Mouse (Mus musculus): Measurements from ENCODE around the gene Defb45.

Gene Defb45

DNA sequence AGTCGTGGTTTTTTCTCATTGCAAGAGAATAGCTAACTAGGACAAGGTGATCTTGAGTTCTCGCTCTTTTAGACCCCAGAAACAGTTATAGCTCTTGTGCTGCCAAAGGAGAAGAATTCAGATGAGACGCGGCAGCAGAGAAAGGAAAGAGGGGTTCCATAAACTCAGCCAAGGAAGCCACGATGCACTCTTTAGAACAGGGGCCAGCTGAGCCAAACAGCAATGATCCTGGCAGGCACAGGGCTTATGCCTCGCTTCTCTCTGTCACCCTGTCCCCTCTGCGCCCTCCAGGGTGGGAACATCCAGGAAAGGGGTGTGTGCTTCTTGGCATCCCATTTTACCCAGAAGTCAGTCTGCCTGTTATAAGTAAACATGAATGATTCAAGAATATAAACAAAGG is at the start of gene Defb45:
Gene Defb45 (minus strand): TSS at position 101 of the 400 bp plus-strand sequence.
- no peak for DNase-seq (ENCODE audit: low spot score)

DNA sequence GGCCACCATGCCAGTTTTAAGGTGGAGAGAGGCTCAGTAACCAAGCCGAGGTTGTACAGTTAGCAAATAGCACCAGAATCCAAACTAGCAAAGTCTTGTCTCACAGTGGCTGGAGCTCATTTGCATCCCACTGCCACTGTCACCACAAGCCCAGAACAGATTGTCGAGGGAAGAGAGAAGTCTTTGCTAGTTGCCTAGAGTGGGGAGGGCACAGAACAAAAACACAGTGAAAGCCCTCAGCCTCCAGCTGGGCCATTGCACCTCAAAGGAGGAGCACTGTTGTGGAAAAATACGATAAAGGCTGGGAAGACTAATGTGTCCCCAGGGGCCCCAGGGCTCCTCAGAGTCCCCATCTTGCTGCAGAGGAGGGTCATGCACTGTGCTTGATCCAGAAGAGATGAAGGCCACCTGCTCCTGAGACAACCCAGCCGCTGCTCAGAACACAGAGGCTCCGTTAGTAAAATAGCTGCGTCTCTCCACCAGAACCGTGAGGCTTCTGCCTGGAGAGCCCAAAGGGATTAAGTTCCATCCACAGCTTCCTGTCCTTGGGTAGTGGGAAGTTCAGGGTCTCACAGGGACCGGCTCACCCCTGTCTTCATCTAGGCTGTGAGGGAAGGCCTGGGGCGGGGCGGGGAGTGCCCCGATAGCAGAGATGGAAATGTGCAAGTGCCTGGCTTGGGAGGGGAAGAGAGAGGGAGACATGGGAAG is 40.4 kb upstream of the Defb45 start:
- DNase-seq (ENCODE audit: low spot score) = peak; percentile 33

DNA sequence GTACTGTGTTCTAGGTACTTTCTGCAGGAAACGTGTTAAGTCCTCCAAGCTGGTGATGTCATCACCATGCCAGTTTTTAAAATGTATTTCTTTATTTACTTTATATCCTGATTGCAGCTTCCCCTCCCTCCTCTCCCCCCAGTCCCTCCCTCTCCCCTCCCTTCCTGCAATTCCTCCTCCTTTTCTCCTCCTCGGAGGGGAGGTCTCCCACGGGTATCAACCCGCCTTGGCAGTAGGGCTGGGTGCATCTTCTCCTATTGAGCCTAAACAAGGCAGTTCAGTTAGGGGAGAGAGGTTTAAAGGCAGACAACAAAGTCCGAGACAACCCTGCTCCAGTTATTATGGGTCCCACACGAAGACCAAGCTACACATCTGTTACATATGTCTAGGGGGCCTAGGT is 39.7 kb upstream of the Defb45 start:
- DNase-seq (ENCODE audit: low spot score) = no peak

DNA sequence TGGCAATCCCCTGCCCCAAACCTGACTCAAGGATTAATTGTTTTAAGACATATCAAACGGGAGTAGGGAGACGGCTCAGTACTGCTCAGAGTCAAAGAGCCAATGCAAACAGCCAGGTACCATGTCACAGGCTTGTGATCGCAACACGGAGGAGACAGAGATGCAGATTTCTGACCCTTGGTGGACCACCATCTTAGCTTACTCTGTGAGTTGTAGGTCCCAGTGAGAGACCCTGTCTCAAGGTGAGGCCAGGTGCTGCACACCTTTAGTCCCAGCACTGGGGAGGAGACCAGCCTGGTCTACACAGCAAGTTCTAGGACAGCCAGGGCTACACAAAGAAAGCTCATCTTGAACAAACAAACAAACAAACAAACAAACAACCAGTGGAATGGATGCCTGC is 38.2 kb upstream of the Defb45 start:
- no peak for DNase-seq (ENCODE audit: low spot score)

DNA sequence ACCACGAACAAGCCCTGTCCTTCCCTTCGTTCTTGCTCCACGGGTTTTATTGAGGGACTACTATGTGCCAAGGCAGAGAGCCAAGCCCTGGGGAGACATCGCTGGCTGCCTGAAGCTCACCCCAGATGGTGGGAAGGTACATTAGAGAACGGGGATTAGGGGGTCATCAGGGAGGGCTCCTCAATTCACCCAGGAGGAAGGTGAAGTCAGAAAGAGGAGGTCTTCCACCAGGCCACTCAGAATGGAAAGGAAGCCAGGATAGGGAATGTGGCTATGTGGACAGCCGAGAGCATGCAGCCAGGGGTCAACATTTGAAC is 37.8 kb upstream of the Defb45 start:
- no peak for DNase-seq (ENCODE audit: low spot score)

DNA sequence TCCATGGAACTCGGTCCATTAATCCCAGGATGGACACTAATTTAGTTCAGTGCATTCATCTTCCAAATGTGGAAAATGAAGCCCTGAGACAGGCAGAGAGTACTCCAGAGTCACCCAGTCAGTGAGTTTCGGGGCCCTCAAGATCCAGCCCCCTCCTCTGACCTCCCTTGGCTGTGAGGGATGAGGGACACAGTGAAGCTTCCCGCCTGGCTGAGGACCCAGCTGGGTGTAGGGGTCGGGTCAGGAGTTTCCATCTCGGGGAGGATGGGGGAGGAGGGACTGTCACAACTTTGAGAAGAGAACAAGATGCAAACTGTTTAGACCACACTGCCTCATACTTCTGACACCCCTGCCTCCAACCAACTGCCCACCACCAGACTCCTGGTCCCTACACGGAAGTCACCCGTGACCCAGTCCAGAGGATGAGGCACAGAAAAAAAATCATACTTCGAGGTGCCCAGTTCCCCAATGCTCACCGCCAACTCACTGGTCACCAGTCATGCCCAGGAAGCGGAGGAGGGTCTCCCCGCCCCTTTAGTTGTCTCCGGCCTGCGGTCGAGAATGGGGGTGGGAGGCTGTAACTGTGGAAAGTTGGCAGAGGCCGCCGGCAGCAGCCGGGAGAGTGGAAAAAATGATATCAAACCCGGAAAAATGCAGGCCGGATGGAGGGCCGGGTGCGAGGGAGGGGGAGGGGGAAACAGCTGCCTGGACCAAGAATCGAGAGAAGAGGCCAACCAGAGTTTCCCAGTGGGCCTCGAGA is 37.2 kb upstream of the Defb45 start:
- no peak for DNase-seq (ENCODE audit: low spot score)

DNA sequence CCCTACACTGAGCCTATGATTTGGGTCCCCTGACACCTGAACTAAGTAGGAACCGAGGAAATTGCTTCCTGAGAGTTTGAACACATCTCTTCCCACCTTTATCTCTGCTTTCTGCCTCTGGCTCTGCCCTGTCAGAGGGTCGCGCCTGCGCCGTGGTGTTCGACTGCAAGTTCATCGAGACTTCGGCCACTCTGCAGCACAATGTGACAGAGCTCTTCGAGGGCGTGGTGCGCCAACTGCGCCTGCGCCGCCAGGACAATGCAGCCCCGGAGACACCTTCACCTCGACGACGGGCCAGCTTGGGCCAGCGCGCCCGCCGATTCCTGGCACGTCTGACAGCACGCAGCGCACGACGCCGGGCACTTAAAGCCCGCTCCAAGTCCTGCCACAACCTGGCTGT is 35.1 kb upstream of the Defb45 start:
- no peak for DNase-seq (ENCODE audit: low spot score)

DNA sequence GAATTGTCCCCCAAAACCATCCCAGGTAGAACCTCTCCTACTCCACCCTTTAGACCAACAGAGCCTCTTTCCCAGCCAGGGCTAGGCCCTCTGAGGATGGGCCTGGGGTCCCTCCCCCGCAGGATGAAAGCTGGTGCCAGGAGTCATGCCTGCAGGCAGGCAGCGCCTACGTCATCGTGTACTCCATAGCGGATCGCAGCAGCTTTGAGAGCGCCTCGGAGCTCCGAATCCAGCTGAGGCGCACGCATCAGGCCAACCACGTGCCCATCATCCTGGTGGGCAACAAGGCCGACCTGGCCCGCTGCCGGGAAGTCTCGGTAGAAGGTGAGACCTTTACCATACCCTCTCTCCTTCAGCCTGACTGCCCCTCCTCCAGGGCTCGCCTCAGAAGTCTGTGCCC is 34.1 kb upstream of the Defb45 start:
- peak; percentile 57 for DNase-seq (ENCODE audit: low spot score)

DNA sequence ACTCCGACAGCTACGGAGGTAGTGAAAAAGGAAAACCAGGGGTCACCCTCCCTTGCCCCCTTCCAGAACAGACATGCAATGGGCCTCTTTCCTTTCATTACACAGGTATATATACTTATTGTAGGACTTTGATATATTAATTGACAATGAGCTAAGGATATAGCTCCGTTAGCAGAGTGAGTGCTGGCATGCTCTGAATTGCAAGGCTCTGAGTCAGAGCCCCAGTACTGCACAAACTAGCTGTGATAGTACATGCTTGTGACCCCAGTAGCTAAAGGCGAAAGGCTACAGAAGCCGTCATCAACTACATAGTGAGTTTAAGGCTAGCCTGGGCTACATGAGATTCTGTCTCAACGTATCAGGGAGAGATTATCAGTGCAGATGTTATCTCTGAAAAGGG is 30.7 kb upstream of the Defb45 start:
- DNase-seq (ENCODE audit: low spot score) = no peak

DNA sequence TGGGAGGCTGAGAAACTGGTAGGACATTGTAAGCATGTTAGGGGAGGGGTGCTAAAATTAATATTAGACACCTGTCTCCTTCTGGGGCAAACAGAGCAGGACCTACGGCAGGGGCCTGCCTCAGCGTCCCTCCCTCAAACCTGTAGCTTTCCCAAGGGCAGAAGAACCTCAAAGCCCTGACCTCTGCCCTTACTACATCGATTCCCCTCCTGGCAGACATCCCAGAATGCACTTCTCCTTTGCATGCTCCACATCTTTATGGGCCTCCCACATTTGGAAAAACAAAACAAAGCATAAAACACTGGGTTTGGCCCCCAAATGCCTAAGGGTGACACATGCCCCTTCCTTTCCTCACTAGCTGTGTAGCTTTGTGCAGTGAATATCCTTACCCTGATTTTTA is 30.0 kb upstream of the Defb45 start:
- no peak for DNase-seq (ENCODE audit: low spot score)

DNA sequence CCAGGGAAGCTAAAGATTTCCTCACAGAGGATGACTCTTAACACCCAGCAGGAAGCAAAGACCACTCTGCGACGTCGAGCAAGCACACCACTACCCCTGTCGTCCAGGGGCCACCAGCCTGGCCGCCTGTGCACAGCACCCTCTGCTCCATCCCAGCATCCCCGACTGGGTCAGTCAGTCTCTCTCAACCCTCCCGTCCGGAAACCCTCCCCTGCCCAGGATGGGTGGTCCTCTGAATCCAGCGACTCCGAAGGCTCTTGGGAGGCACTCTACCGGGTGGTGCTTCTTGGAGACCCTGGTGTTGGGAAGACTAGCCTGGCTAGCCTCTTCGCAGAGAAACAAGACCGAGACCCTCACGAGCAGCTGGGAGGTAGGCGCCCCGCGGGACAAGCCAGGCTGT is 28.9 kb upstream of the Defb45 start:
- DNase-seq (ENCODE audit: low spot score) = no peak

DNA sequence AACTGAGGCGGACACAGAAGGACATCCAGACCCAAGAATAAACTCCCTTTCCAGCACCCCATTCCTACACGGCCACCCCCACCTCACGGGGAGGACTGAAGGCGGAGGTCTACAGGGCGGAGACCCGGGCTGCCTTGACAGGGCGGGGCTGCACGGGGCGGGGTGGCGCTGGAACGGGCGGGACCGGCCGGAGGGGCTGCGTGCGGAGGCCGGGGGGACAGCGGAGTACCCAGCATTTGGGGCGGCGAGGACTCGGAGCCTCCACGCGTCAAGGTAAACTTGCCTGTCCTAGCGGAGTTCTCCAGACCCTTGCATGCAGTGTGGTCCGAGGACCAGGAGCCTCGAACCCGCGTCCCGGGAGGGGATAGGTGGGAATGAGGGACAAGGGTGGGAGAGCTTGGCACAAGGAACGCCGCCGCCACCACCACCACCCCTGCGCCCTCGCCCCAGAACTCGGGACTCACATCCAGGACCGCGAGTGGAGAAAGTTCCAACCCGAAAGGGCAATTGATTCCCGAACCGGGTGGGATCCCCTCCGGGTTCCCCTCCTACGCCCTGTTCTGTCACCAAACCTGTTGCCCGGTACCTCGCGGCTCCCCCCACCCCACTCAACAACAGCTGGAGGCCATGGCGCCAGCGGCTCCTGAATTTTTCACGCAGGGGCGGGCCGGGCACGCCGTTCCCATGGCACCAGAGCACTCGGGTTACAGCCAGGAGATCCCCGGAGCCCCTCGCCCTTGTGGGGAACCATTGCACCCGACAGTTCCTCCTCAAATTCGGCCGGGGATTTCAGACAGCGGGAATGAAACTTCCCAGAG is 27.8 kb upstream of the Defb45 start, which contains the start of gene Rem1:
Gene Rem1 (plus strand): TSS at position 178 of the 818 bp plus-strand sequence.
- DNase-seq (ENCODE audit: low spot score) = peak; percentile 44

DNA sequence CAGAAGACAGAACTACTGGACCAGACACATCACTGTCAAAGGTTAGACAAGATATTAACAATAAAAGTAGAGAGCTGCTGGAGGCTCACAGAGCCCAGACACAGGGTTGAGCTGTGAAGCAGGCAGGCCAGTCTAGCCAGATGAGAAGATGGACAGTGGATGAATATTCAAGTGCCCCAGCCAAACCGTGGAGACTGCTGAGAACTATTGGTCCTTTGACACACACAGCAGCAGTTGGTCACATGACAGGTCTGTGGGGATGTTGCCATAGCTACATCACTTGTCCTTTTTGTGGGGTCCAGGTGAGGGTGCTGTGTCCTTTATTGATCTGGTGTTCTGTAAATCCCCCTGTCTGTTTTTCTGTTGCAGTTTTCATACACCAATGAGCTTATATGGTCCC is 26.1 kb upstream of the Defb45 start:
- no peak for DNase-seq (ENCODE audit: low spot score)

DNA sequence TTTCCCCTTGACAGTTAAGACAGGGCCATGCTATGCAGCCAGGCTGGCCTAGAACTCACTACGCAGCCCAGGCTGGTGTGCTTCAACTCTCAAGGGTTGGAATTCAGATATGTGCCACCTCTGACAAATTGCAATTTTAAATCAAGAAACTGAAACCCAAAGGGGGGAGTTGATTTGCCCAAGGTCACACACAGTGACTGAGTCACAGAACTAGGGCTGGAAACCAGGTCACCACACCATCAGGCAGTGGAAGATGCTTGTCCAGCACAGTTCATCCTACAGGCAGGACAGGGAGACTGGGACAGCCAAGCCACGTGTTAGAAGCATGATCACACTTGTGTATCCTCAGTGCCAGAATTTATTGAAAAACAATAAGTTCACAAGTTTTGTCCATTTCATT is 25.4 kb upstream of the Defb45 start:
- no peak for DNase-seq (ENCODE audit: low spot score)

DNA sequence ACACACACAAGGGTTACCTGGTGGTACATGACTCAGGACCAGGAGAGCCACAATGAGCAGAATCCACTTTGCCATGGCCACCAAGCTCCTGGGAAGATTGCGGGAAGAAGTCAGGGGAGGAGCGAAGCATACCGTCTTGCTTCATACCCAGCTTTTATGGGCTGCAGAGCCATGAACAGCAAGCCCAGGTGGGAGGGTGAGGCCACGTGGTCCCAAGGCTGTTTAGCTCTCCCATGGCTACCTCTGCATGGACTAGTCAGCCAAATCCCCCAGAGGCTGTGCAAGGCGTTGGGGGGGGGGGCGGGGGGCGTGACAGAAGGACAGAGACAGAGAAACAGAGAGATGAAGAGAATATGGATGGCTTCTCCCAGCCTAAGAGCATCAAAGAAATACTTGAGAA is 23.8 kb upstream of the Defb45 start, which contains the start of gene Defb25:
Gene Defb25 (minus strand): TSS at position 101 of the 400 bp plus-strand sequence.
- no peak for DNase-seq (ENCODE audit: low spot score)

DNA sequence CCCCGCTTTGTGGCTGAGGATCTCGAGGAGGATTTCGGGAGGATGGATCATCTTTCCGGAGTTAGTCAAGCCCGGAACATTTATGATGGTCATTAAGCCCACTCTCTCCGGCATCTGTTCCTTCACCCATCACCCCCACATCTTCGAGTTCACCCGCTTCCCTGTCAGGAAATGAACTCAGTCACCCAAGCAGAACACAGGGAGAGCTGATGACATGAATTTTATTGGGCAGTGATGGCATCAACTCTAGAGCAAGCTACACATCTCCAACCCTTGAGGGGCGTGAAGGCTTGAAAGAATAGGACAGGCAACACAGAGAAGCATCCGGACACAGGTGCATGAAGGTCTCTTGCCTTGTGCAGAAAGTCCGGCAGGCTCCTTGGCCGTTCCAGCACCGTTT is 23.0 kb upstream of the Defb45 start:
- DNase-seq (ENCODE audit: low spot score) = no peak

DNA sequence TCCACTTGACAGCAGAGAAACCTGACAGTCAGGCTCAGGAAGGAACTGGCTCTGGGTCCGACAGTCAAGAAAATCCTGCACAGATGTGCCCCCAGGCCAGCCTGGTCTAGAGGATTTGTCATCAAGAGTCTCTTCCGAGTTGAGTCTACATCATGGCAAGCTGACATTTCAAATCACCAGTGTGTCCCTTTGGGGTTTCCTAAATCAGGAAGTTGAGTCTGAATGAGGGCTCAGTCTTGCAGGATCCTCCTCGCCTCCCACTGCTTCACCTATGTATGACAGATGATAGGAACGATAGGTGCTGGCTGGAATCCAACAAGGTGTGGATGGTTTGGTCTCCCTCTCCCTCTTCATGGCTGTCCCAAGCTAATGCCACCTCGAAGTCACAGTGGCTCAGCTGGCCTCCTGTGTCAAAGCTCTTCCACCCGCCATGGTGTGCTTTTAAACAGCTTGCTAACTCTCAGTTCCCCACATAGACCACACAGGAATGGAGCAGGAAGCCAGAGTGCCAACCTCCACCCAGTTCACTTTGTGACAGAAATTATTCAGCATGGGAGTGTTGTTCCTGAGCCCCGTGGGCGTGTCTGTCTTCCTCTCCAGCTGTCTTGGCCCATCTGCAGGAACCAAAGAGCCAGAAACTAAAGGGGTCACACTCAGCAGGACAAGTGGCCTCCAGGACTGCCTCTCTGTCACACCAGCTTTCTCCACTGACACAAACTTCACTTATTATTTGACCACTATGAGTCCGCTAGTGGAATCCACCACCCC is 21.4 kb upstream of the Defb45 start:
- no peak for DNase-seq (ENCODE audit: low spot score)

DNA sequence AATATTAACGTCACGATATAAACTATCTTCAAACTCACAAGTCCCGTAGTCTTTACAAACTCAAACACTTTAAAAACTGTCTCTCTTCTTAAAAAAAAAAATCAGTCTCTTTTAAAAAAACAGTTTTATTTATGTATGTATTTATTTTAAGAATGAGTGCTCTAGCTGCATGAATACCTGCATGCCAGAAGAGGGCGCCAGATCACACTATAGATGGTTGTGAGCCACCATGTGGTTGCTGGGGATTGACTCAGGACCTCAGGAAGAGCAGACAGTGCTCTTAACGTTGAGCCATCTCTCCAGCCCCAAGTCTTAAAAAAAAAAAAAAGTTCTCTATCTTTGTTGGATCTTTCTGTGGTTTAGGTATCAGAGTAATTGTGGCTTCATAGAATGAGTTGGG is 18.2 kb upstream of the Defb45 start:
- peak; percentile 24 for DNase-seq (ENCODE audit: low spot score)

DNA sequence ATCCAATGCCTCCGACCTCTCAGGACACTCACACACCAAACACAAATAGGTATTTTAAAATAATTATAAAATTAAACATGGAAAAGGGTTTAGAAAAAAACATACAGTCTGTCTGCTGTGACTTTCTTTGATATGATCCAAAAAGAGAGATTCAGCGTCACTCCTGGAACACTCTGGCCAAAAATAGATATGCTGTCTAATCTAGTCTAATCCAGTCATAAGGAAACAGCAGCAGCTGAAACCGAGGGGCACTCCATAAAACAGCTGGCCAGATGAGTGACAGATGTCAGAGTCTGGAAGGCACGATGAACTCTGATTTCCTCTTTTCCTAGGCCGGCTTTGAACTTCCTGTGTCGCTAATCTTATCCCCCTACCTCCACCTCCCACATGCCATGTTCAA is 17.3 kb upstream of the Defb45 start:
- DNase-seq (ENCODE audit: low spot score) = no peak

DNA sequence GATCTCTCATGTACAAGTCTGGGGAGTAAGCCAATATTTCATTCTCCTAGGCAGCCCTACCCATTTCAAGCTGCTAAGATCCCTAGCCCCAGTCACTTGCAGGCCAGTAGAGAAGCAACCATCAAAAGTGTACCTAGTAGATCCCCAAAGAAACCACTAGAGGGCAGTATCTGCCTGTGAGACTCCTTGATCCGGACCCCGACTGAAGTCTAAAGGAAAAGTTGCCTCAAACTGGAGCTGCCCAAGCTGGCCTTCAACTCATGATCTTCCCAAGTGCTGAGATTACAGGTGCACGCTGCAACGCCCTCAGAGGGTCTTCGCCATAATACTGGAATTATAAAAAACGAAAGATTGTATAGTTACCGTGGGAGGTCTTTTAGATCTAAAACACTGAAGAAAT is 16.4 kb upstream of the Defb45 start:
- peak; percentile 80 for DNase-seq (ENCODE audit: low spot score)

DNA sequence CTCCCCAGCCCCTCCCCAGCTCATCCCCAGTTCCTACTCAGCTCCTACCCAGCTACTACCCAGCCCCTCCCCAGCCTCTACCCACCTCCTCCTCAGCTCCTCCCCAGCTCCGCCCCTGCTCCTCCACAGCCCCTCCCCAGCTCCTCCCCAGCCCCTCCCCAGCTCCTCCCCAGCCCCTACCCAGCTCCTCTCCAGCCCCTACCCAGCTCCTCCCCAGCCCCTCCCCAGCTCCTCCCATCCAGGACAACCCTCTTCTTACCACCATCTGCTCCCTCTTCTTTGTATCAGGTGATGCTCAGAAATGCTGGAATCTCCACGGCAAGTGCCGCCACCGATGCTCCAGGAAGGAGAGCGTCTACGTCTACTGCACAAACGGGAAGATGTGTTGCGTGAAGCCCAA is 13.0 kb upstream of the Defb45 start:
- no peak for DNase-seq (ENCODE audit: low spot score)

DNA sequence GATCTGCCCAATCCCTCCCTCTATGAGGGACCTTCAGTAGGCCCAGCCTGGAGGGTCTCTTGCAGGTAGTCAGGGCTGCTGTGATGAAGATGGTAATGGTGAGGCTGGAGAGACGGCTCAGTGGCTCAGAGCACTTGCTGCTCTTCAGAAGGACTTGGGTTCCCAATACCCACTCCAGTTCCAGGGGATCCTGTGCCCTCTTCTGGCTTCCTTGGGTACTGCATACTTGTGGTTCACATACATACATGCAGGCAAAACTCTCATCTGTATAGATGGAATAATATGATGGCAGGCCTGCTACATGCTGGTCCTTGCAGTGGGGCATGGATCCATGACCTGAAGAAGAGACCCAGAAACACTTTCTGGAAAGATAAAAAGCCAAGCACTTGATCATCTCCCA is 9.5 kb upstream of the Defb45 start:
- DNase-seq (ENCODE audit: low spot score) = no peak
